Mouse (Mus musculus): ENCODE measurements around the gene Il17rc. TPM values are rescaled to one million over a fixed set of nuclear protein-coding genes. Genes with fewer than 3 reads are reported as not detected.

The Il17rc gene
- polyA plus RNA-seq, 1 experiment from 2014 or later, result 4.4 TPM

GRCm38 (mm10) chr6:113482477-113483099 is 11.4 kb downstream of the Il17rc start:
- Histone ChIP-seq H3K4me3 (ENCODE audit: low read length) (peak overlapping the region; percentile 68), H3K4me1 (ENCODE audit: control insufficient read depth, insufficient read depth, low read depth, low read length) (peaks cover 31% of the 10 kb centered on the region), H3K9ac (ENCODE audit: low read depth, low read length) (peak overlapping the region; percentile 82), H3K4me2 (ENCODE audit: low read length) (peak overlapping the region; percentile 57), H3K9me3 (ENCODE audit: control insufficient read depth, low read length) (no peaks in the 10 kb centered on the region), H3K27ac (ENCODE audit: low read depth, low read length) (peak overlapping the region; percentile 93), H3K27me3 (replicated peaks; ENCODE audit: control insufficient read depth, insufficient read depth, low read length) (no peaks in the 10 kb centered on the region), H3K36me3 (ENCODE audit: control insufficient read depth, insufficient read depth, low read length) (no peaks in the 10 kb centered on the region)
- under 1% methylated on average over 56 of the region's 65 CpGs for WGBS
- peak; percentile 66 for ATAC-seq

GRCm38 (mm10) chr6:113483100-113483615 is 11.9 kb downstream of the Il17rc start, which contains the start of gene Creld1:
Gene Creld1 (plus strand): TSS chr6:113483297.
- peaks cover 31% of the 10 kb centered on the region for H3K4me1 ChIP-seq (ENCODE audit: control insufficient read depth, insufficient read depth, low read depth, low read length)
- H3K9me3 ChIP-seq (ENCODE audit: control insufficient read depth, low read length), result no peaks in the 10 kb centered on the region
- peak within 1 kb of the TSS; percentile 93 for H3K27ac ChIP-seq (ENCODE audit: low read depth, low read length)
- H3K36me3 ChIP-seq (ENCODE audit: control insufficient read depth, insufficient read depth, low read length), result no peaks in the 10 kb centered on the region
- ATAC-seq, result peak; percentile 96
- no peaks in the 10 kb centered on the region for H3K27me3 ChIP-seq (replicated peaks; ENCODE audit: control insufficient read depth, insufficient read depth, low read length)
- H3K4me2 ChIP-seq (ENCODE audit: low read length), result peak within 1 kb of the TSS; percentile 57
- peak within 1 kb of the TSS; percentile 82 for H3K9ac ChIP-seq (ENCODE audit: low read depth, low read length)
- 0% methylated on average over 25 of the region's 26 CpGs for WGBS
- H3K4me3 ChIP-seq (ENCODE audit: low read length), result peak within 1 kb of the TSS; percentile 68

- Histone ChIP-seq H3K27me3 (replicated peaks; ENCODE audit: control insufficient read depth, insufficient read depth, low read length) (no peaks in the 10 kb centered on the region), H3K4me1 (ENCODE audit: control insufficient read depth, insufficient read depth, low read depth, low read length) (peaks cover 31% of the 10 kb centered on the region), H3K4me2 (ENCODE audit: low read length) (peak overlapping the region; percentile 57), H3K36me3 (ENCODE audit: control insufficient read depth, insufficient read depth, low read length) (no peaks in the 10 kb centered on the region), H3K9me3 (ENCODE audit: control insufficient read depth, low read length) (no peaks in the 10 kb centered on the region), H3K4me3 (ENCODE audit: low read length) (peak overlapping the region; percentile 68), H3K9ac (ENCODE audit: low read depth, low read length) (peak overlapping the region; percentile 77), H3K27ac (ENCODE audit: low read depth, low read length) (peak overlapping the region; percentile 93)
- whole genome bisulfite sequencing, result 8% methylated on average over 10 of the region's 10 CpGs
- ATAC-seq, result peak; percentile 40
Measured at GRCm38 (mm10) chr6:113483729-113484128, 12.5 kb downstream of the Il17rc start.

GRCm38 (mm10) chr6:113487125-113487576 is 15.9 kb downstream of the Il17rc start:
- peaks cover 20% of the 10 kb centered on the region; the same call in 1 of the 2 replicates for H3K36me3 ChIP-seq (ENCODE audit: control insufficient read depth, insufficient read depth, low read length)
- peaks cover 31% of the 10 kb centered on the region for H3K4me1 ChIP-seq (ENCODE audit: control insufficient read depth, insufficient read depth, low read depth, low read length)
- no peaks in the 10 kb centered on the region for H3K27me3 ChIP-seq (replicated peaks; ENCODE audit: control insufficient read depth, insufficient read depth, low read length)
- H3K4me2 ChIP-seq (ENCODE audit: low read length), result no peak overlapping the region
- ATAC-seq, result no peak
- WGBS, result 57% methylated on average over 7 of the region's 7 CpGs
- no peak overlapping the region for H3K27ac ChIP-seq (ENCODE audit: low read depth, low read length)
- no peak overlapping the region for H3K9ac ChIP-seq (ENCODE audit: low read depth, low read length)
- H3K9me3 ChIP-seq (ENCODE audit: control insufficient read depth, low read length), result no peaks in the 10 kb centered on the region
- H3K4me3 ChIP-seq (ENCODE audit: low read length), result no peak overlapping the region

GRCm38 (mm10) chr6:113489410-113489809 is 18.2 kb downstream of the Il17rc start:
- no peak for ATAC-seq
- H3K9me3 ChIP-seq (ENCODE audit: control insufficient read depth, low read length), result no peaks in the 10 kb centered on the region
- peaks cover 20% of the 10 kb centered on the region; the same call in 1 of the 2 replicates for H3K36me3 ChIP-seq (ENCODE audit: control insufficient read depth, insufficient read depth, low read length)
- H3K4me3 ChIP-seq (ENCODE audit: low read length), result no peak overlapping the region
- H3K27me3 ChIP-seq (replicated peaks; ENCODE audit: control insufficient read depth, insufficient read depth, low read length), result no peaks in the 10 kb centered on the region
- WGBS, result 96% methylated on average over 14 of the region's 14 CpGs
- H3K27ac ChIP-seq (ENCODE audit: low read depth, low read length), result no peak overlapping the region
- no peak overlapping the region for H3K9ac ChIP-seq (ENCODE audit: low read depth, low read length)
- no peak overlapping the region for H3K4me2 ChIP-seq (ENCODE audit: low read length)
- H3K4me1 ChIP-seq (ENCODE audit: control insufficient read depth, insufficient read depth, low read depth, low read length), result peaks cover 25% of the 10 kb centered on the region

GRCm38 (mm10) chr6:113492101-113492864 is 21.1 kb downstream of the Il17rc start:
- H3K4me1 ChIP-seq (ENCODE audit: control insufficient read depth, insufficient read depth, low read depth, low read length), result peaks cover 10% of the 10 kb centered on the region
- H3K9me3 ChIP-seq (ENCODE audit: control insufficient read depth, low read length), result no peaks in the 10 kb centered on the region
- no peak overlapping the region for H3K9ac ChIP-seq (ENCODE audit: low read depth, low read length)
- 80% methylated on average over 23 of the region's 24 CpGs for WGBS
- ATAC-seq, result no peak
- no peaks in the 10 kb centered on the region; the same call in none of the 2 replicates for H3K27me3 ChIP-seq (replicated peaks; ENCODE audit: control insufficient read depth, insufficient read depth, low read length)
- no peak overlapping the region for H3K4me2 ChIP-seq (ENCODE audit: low read length)
- no peak overlapping the region for H3K4me3 ChIP-seq (ENCODE audit: low read length)
- H3K36me3 ChIP-seq (ENCODE audit: control insufficient read depth, insufficient read depth, low read length), result peaks cover 24% of the 10 kb centered on the region; the same call in 1 of the 2 replicates
- no peak overlapping the region for H3K27ac ChIP-seq (ENCODE audit: low read depth, low read length)

- Histone ChIP-seq H3K36me3 (ENCODE audit: control insufficient read depth, insufficient read depth, low read length) (peaks cover 24% of the 10 kb centered on the region; the same call in 1 of the 2 replicates), H3K27me3 (replicated peaks; ENCODE audit: control insufficient read depth, insufficient read depth, low read length) (no peaks in the 10 kb centered on the region; the same call in none of the 2 replicates), H3K4me2 (ENCODE audit: low read length) (peak overlapping the region; percentile 60), H3K4me1 (ENCODE audit: control insufficient read depth, insufficient read depth, low read depth, low read length) (peaks cover 9% of the 10 kb centered on the region), H3K4me3 (ENCODE audit: low read length) (peak overlapping the region; percentile 37), H3K9ac (ENCODE audit: low read depth, low read length) (peak overlapping the region; percentile 48), H3K27ac (ENCODE audit: low read depth, low read length) (peak overlapping the region; percentile 41; the same call in 1 of the 2 replicates), H3K9me3 (ENCODE audit: control insufficient read depth, low read length) (no peaks in the 10 kb centered on the region)
- peak; percentile 75 for ATAC-seq
- 2% methylated on average over 50 of the region's 54 CpGs for WGBS
Measured at GRCm38 (mm10) chr6:113494258-113494788, 23.1 kb downstream of the Il17rc start.

- Histone ChIP-seq H3K9ac (ENCODE audit: low read depth, low read length) (peak overlapping the region; percentile 49), H3K27ac (ENCODE audit: low read depth, low read length) (no peak overlapping the region), H3K4me3 (ENCODE audit: low read length) (peak overlapping the region; percentile 37; the same call in 1 of the 2 replicates), H3K4me2 (ENCODE audit: low read length) (peak overlapping the region; percentile 60), H3K9me3 (ENCODE audit: control insufficient read depth, low read length) (no peaks in the 10 kb centered on the region), H3K27me3 (replicated peaks; ENCODE audit: control insufficient read depth, insufficient read depth, low read length) (no peaks in the 10 kb centered on the region; the same call in none of the 2 replicates), H3K4me1 (ENCODE audit: control insufficient read depth, insufficient read depth, low read depth, low read length) (peaks cover 9% of the 10 kb centered on the region), H3K36me3 (ENCODE audit: control insufficient read depth, insufficient read depth, low read length) (peaks cover 15% of the 10 kb centered on the region; the same call in 1 of the 2 replicates)
- WGBS, result 48% methylated on average over 28 of the region's 28 CpGs
- 0 out of 2 replicates have a peak, but pooled peaks have one; percentile 18 for ATAC-seq
Measured at GRCm38 (mm10) chr6:113495071-113495675, 23.9 kb downstream of the Il17rc start.

Measured in hindbrain, embryonic 16.5 days (tissue).